ENCODE assay signal across 14 mouse cellular contexts in the genomic region with DNA sequence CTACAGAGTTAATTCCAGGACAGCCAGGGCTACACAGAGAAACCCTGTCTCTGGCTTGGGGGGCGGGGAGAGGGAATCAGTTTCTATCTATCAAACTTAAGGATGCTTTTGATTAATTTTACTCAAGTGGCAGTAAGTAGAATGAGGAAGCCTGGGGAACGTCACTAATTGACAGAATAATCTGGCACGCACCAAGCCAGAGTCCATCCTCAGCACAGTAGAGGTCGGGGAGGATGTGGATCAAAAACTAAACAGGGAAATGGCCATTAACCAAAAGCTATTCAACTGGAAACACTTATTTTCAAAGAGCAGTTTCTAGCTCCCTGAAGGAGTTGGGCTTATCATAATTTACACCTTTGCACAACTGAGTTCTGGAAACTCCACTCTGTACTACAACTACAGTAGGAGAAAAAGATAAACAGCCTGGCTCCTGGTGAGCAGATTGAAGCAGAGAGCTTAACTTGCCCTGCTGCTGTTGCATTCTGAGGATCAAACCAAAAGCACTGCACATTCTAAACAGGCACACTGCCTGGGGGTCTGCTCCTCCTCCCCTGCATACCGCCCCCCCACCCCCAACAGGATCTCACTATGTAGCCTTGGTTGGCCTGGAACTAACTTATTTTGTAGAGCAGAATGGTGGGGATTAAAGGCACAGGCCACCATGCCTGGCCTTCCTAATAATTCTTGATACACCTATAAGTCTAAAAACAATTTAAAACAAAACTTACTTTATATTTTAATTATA.
DNase-seq lines count a peak whose midpoint lies in the region; ATAC-seq and TF ChIP-seq lines count a peak whose summit lies in the region.
"Had no signal": no experiment of that assay in that cellular context is flagged by ENCODE, and none has a peak within 500 bp of the region (broad histone marks: within the 10 kb centered on the region; RNA-seq: fewer than 3 reads in every experiment).

No protein-coding gene starts in this region.

- H3K79me2 ChIP-seq in MEL (ENCODE audit: control insufficient read depth, insufficient read depth, low read length, poor library complexity): no peaks in the 10 kb centered on the region

- H3K27ac ChIP-seq in heart, embryonic 11.5 days (ENCODE audit: low read depth, low read length): peak overlapping the region; percentile 46; the same call in 1 of the 2 replicates
- no peak overlapping the region for H3K27ac ChIP-seq in liver, embryonic 11.5 days (ENCODE audit: low read depth, low read length)
- no peak overlapping the region for H3K27ac ChIP-seq in liver, embryonic 12.5 days
- peak overlapping the region; percentile 22; the same call in 1 of the 2 replicates for H3K27ac ChIP-seq in MEL (ENCODE audit: control insufficient read depth, low read depth, low read length)
- H3K27ac ChIP-seq in embryonic facial prominence, embryonic 10.5 days (replicated peaks): 0 out of 2 replicates have a peak overlapping the region, but pooled peaks have one; percentile 51
- no peak overlapping the region for H3K27ac ChIP-seq in left cerebral cortex, adult 2 months

- no peak overlapping the region for H3K9ac ChIP-seq in heart, embryonic 11.5 days (ENCODE audit: low read depth, low read length)
- H3K9ac ChIP-seq in liver, embryonic 11.5 days (ENCODE audit: low read depth, low read length): no peak overlapping the region
- no peak overlapping the region for H3K9ac ChIP-seq in liver, embryonic 12.5 days
- H3K9ac ChIP-seq in MEL (ENCODE audit: control insufficient read depth, low read depth, low read length, poor library complexity, severe bottlenecking): no peak overlapping the region

- H3K9me3 ChIP-seq in heart, embryonic 11.5 days (replicated peaks; ENCODE audit: control insufficient read depth, low read length): no peaks in the 10 kb centered on the region
- H3K9me3 ChIP-seq in liver, embryonic 11.5 days (ENCODE audit: control insufficient read depth, low read length): no peaks in the 10 kb centered on the region
- H3K9me3 ChIP-seq in liver, embryonic 12.5 days (replicated peaks): no peaks in the 10 kb centered on the region
- H3K9me3 ChIP-seq in MEL (replicated peaks; ENCODE audit: insufficient read depth, low read length): no peaks in the 10 kb centered on the region
- H3K9me3 ChIP-seq in embryonic facial prominence, embryonic 10.5 days: no peaks in the 10 kb centered on the region

- no peaks in the 10 kb centered on the region for H3K27me3 ChIP-seq in heart, embryonic 11.5 days (ENCODE audit: control insufficient read depth, insufficient read depth, low read length)
- no peaks in the 10 kb centered on the region for H3K27me3 ChIP-seq in liver, embryonic 11.5 days (replicated peaks; ENCODE audit: control insufficient read depth, insufficient read depth, low read length)
- no peaks in the 10 kb centered on the region for H3K27me3 ChIP-seq in liver, embryonic 12.5 days (replicated peaks)
- H3K27me3 ChIP-seq in MEL (ENCODE audit: control insufficient read depth in 1 of 2, insufficient read depth in 2 of 2, low read length in 2 of 2): no peaks in the 10 kb centered on the region
- no peaks in the 10 kb centered on the region for H3K27me3 ChIP-seq in embryonic facial prominence, embryonic 10.5 days (replicated peaks; ENCODE audit: low read depth, poor library complexity, severe bottlenecking)

- no peaks in the 10 kb centered on the region for H3K36me3 ChIP-seq in heart, embryonic 11.5 days (ENCODE audit: control insufficient read depth, insufficient read depth, low read length)
- H3K36me3 ChIP-seq in liver, embryonic 11.5 days (ENCODE audit: control insufficient read depth, insufficient read depth, low read length): no peaks in the 10 kb centered on the region
- H3K36me3 ChIP-seq in liver, embryonic 12.5 days: no peaks in the 10 kb centered on the region
- peaks cover 0 to 16% of the 10 kb centered on the region in 2 experiments; a peak in 2 of 4 replicates for H3K36me3 ChIP-seq in MEL (ENCODE audit: control insufficient read depth in 1 of 2, insufficient read depth in 2 of 2, low read length in 2 of 2)
- H3K36me3 ChIP-seq in embryonic facial prominence, embryonic 10.5 days (replicated peaks): no peaks in the 10 kb centered on the region

- H3K4me2 ChIP-seq in heart, embryonic 11.5 days: no peak overlapping the region
- H3K4me2 ChIP-seq in liver, embryonic 11.5 days: no peak overlapping the region
- no peak overlapping the region for H3K4me2 ChIP-seq in liver, embryonic 12.5 days

- WGBS in heart, embryonic 11.5 days (ENCODE audit: insufficient replicate concordance): 20% methylated on average over 5 of the region's 5 CpGs
- WGBS in liver, embryonic 11.5 days: 47% methylated on average over 5 of the region's 5 CpGs
- WGBS in liver, embryonic 12.5 days (ENCODE audit: insufficient replicate concordance): 35% methylated on average over 5 of the region's 5 CpGs
- WGBS in embryonic facial prominence, embryonic 10.5 days: 26% methylated on average over 5 of the region's 5 CpGs

- H3K4me1 ChIP-seq in heart, embryonic 11.5 days (ENCODE audit: control insufficient read depth, insufficient read depth, low read length): peaks cover 19% of the 10 kb centered on the region
- peaks cover 4% of the 10 kb centered on the region for H3K4me1 ChIP-seq in liver, embryonic 11.5 days (replicated peaks; ENCODE audit: control insufficient read depth, insufficient read depth, low read length)
- H3K4me1 ChIP-seq in liver, embryonic 12.5 days: peaks cover 16% of the 10 kb centered on the region
- H3K4me1 ChIP-seq in MEL (ENCODE audit: control insufficient read depth in 1 of 2, insufficient read depth in 2 of 2, low read length in 2 of 2): peaks cover 10 to 19% of the 10 kb centered on the region in 2 experiments
- peaks cover 57% of the 10 kb centered on the region for H3K4me1 ChIP-seq in embryonic facial prominence, embryonic 10.5 days

- no peak for TF ChIP-seq POLR2A in MEL (IDR thresholded peaks at IDR 0.05; ENCODE audit: control insufficient read depth in 1 of 2, insufficient read depth in 1 of 2, low read depth in 1 of 2, low read length in 2 of 2, poor library complexity in 1 of 2)

- no peak for TF ChIP-seq RAD21 in MEL (IDR thresholded peaks at IDR 0.05; ENCODE audit: low read depth, low read length)

- DNase-seq in heart, postnatal 14 days: no peak
- DNase-seq in liver, embryonic 11.5 days (ENCODE audit: low spot score): no peak
- DNase-seq in MEL (ENCODE audit: low read depth, low spot score): peak; percentile 78
- peak; percentile 48 for DNase-seq in embryonic facial prominence, embryonic 10.5 days (ENCODE audit: low spot score)
- no peak for DNase-seq in left cerebral cortex, adult 2 months (ENCODE audit: extremely low spot score in 1 of 2, low spot score in 2 of 2)
- no peak for DNase-seq in thymus, postnatal 0 days (ENCODE audit: low spot score)
- DNase-seq: adrenal gland, postnatal 36 days; cerebellum, adult 11 months; lung, postnatal 14 days; spleen, adult 18-20 months; thymus, adult 18-20 months had no signal

- TF ChIP-seq EP300 in MEL (IDR thresholded peaks at IDR 0.05; ENCODE audit: low read depth in 1 of 2, low read length in 2 of 2): peak; percentile 73

- intact Hi-C loops in heart, postnatal 14 days (cut with DNase I): no loop called here
- intact Hi-C loops in left cerebral cortex, adult 2 months (cut with DNase I): no loop called here

- no peak for ATAC-seq in heart, embryonic 11.5 days (replicated peaks; ENCODE audit: insufficient number of reproducible peaks, low FRiP score, low TSS enrichment)
- 0 out of 2 replicates have a peak, but pooled peaks have one; percentile 41 for ATAC-seq in liver, embryonic 11.5 days (replicated peaks; ENCODE audit: low FRiP score)
- no peak for ATAC-seq in liver, embryonic 12.5 days
- ATAC-seq: hindbrain, embryonic 16.5 days had no signal

- no peak overlapping the region for H3K4me3 ChIP-seq in heart, embryonic 11.5 days (ENCODE audit: low read depth, low read length)
- no peak overlapping the region for H3K4me3 ChIP-seq in liver, embryonic 11.5 days (ENCODE audit: low read depth, low read length)
- H3K4me3 ChIP-seq in liver, embryonic 12.5 days: no peak overlapping the region
- peak overlapping the region in 1 of 2 experiments; percentile 33; a peak in 1 of 4 replicates for H3K4me3 ChIP-seq in MEL (ENCODE audit: control insufficient read depth in 1 of 2, insufficient read depth in 1 of 2, low read depth in 2 of 2, low read length in 2 of 2)
- no peak overlapping the region for H3K4me3 ChIP-seq in embryonic facial prominence, embryonic 10.5 days
- no peak overlapping the region for H3K4me3 ChIP-seq in left cerebral cortex, adult 2 months

- no peak for TF ChIP-seq CTCF in MEL (IDR thresholded peaks at IDR 0.05 in 2 of 3, conservative IDR thresholded peaks at IDR 0.05 in 1 of 3; ENCODE audit: control insufficient read depth in 1 of 3, insufficient read depth in 1 of 3, low read depth in 2 of 3, low read length in 3 of 3, poor library complexity in 1 of 3, severe bottlenecking in 1 of 3)
- TF ChIP-seq CTCF in left cerebral cortex, adult 2 months (IDR thresholded peaks at IDR 0.05): no peak

TF ChIP-seq in MEL, 35 proteins besides CTCF, POLR2A, EP300 and RAD21:
- TF ChIP-seq BHLHE40 (IDR thresholded peaks at IDR 0.05; ENCODE audit: borderline replicate concordance, low read depth, low read length): no peak
- TF ChIP-seq TBP (IDR thresholded peaks at IDR 0.05; ENCODE audit: low read depth, low read length): no peak
- peak; percentile 55 for TF ChIP-seq GATA1 (IDR thresholded peaks at IDR 0.05; ENCODE audit: low read depth, low read length)
- peak; percentile 63 for TF ChIP-seq RCOR1 (IDR thresholded peaks at IDR 0.05; ENCODE audit: low read depth, low read length)
- TF ChIP-seq TAL1 (IDR thresholded peaks at IDR 0.05; ENCODE audit: low read length): peak; percentile 78
- TF ChIP-seq CHD1 (IDR thresholded peaks at IDR 0.05; ENCODE audit: low read depth, low read length): no peak
- peak; percentile 75; the same call in 1 of the 2 replicates for TF ChIP-seq TCF12 (IDR thresholded peaks at IDR 0.05; ENCODE audit: low read depth, low read length)
TF ChIP-seq in MEL: peak in this region for 4.

Comparison
In these comparisons a context has a peak if more than half of its experiments do, and no peak if none do; other contexts are left out.
1. H3K27ac ChIP-seq: peak in heart, embryonic 11.5 days (single experiment), MEL (single experiment) and embryonic facial prominence, embryonic 10.5 days (single experiment); none in liver, embryonic 11.5 days (single experiment), liver, embryonic 12.5 days (single experiment) and left cerebral cortex, adult 2 months (single experiment).
2. DNase-seq: peak in MEL (single experiment) and embryonic facial prominence, embryonic 10.5 days (single experiment); none in heart, postnatal 14 days (0 of 2), liver, embryonic 11.5 days (single experiment), left cerebral cortex, adult 2 months (0 of 2) and thymus, postnatal 0 days (single experiment).